Mouse (Mus musculus): ENCODE measurements around the gene Ccdc40.
"Not testable (repeated sequence)": the region's sequence is repeated elsewhere in the genome, so short reads cannot be mapped to it uniquely, and the experiment has no call there.

Ccdc40 gene

DNA sequence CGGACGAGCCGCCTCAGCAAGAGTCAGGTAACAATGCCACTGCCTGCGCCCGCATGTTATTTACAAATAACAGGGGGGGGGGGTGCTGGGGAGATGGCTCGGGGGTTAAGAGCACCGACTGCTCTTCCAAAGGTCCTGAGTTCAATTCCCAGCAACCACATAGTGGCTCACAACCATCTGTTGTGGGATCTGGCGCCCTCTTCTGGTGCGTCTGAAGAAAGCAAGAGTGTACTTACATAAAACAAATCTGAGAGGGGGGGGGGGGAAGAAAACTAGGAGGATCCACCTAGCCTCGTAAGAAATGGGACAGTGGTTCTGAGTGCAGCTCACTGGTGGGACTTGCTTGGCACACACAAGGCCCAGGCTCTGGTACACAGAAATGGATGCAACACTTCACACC, 6.4 kb downstream of the Ccdc40 start:
- in situ Hi-C loops (cut with MboI; ENCODE audit: low sequenced_read_pairs) = no loop called here

GRCm38 (mm10) chr11:119235596-119235995, 7.2 kb downstream of the Ccdc40 start:
- in situ Hi-C loops (cut with MboI; ENCODE audit: low sequenced_read_pairs) = no loop called here

DNA sequence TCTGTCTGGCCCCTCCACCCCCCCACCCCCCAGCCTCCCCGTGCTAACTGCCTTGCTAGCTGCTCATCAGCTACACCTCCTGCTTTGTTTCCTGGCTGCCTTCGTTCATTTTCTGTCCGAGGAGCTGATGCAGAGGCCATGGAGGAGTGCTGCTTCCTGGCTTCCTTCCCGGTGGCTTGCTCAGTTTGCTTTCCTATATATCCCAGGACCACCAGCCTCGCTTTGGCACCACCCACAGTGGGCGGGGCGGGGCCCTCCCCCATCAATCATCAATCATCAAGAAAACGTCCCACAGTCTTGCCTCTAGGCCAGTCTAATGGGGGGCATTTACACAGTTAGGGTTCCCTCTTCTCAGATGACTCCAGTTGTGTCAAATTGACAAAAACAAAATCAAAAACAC, 8.0 kb downstream of the Ccdc40 start:
- in situ Hi-C loops (cut with MboI; ENCODE audit: low sequenced_read_pairs) = no loop called here

DNA sequence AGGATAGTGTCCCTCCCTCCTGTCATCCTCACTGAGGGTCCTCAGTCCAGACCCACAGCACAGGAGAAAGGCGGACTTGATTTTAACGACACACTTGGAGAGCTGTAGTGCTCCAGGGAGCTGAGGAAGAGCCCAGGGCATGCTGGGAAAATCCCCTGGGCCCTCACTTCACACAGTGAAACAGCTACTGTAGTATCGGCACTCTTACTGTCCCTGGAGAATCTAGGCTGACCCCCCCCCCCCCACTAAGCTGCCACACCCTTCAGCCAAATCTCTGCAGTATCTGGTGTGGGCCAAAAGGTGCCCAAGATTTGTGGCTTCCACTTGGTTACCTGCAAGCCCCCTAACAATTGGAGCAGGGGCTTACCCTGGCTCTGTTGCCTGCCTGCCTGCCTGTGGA, 8.6 kb downstream of the Ccdc40 start:
- in situ Hi-C loops (cut with MboI; ENCODE audit: low sequenced_read_pairs) = no loop called here

DNA sequence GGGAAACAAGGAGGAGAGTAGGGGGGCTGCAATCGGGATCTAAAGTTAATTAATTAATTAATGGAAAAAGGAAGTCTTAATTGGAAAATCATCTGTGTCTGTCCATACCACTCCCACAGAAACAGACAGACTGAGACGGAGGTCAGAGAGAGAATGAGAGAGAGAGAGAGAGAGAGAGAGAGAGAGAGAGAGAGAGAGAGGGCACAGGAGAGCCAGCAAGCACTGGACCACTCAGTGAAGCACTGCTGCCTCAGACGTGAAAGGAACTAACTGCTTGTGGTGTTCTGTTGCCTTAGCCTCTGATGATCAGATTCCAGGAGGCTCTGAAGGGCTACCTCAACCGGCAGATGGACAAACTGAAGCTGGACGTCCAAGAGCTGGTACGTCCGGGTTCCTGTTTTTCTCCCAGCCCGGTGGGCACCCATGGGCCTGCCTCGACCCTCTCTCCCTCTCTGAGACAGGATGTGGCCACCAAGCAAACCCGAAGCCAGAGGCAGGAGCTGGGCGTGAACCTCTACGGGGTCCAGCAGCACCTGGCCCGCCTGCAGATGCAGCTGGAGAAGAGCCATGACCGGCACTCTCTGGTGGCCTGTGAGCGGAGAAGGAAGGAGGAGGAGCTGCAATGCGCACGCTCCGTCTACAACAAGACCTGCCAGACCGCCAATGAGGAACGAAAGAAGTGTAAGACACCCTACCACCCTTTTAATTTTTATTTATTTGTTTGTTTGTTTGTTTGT, 9.4 kb downstream of the Ccdc40 start:
- in situ Hi-C loops (cut with MboI; ENCODE audit: low sequenced_read_pairs) = no loop called here

GRCm38 (mm10) chr11:119238305-119238721, 9.9 kb downstream of the Ccdc40 start:
- in situ Hi-C loops (cut with MboI; ENCODE audit: low sequenced_read_pairs) = no loop called here

- in situ Hi-C loops (cut with MboI; ENCODE audit: low sequenced_read_pairs) = no loop called here
These were observed 11.1 kb downstream of the Ccdc40 start for GRCm38 (mm10) chr11:119239480-119239879.

DNA sequence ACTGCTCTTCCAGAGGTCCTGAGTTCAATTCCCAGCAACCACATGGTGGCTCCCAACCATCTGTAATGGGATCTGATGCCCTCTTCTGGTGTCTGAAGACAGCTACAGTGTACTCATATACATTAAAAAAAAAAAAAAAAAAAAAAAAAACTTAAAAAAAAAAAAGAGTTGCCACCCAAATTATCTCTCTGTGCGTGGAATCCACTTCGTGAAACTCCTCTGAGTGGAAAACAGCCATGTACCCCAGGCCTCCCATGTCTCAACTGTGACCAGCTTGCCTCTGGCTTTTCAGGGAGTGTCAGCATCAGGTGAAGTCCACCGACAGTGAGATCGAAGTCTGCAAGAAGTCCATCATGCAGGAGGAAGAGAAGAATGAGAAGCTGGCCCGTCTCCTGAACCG, 17.2 kb downstream of the Ccdc40 start:
- in situ Hi-C loops (cut with MboI; ENCODE audit: low sequenced_read_pairs) = not testable (repeated sequence)

DNA sequence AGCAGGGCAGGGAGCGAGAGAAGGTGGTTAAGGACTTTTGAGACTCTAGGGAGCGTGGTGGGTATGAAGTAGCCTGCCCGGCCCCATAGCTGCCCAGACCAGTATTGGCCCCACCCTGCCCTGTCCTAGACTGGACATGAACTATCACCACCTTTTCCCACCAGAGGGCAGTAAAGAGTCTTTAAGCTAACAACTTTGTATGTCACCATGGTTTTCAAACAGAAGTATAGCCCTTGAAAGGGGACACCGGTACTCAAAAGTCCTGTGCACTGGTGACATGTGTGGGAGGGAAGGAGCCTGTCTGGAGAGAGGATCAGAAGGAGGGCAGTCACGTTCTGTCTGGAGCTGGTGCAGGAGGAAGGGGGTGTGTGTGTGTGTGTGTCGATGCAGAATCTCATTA, 20.6 kb downstream of the Ccdc40 start:
- in situ Hi-C loops (cut with MboI; ENCODE audit: low sequenced_read_pairs) = no loop called here

GRCm38 (mm10) chr11:119250998-119251397, 22.6 kb downstream of the Ccdc40 start:
- in situ Hi-C loops (cut with MboI; ENCODE audit: low sequenced_read_pairs) = no loop called here

DNA sequence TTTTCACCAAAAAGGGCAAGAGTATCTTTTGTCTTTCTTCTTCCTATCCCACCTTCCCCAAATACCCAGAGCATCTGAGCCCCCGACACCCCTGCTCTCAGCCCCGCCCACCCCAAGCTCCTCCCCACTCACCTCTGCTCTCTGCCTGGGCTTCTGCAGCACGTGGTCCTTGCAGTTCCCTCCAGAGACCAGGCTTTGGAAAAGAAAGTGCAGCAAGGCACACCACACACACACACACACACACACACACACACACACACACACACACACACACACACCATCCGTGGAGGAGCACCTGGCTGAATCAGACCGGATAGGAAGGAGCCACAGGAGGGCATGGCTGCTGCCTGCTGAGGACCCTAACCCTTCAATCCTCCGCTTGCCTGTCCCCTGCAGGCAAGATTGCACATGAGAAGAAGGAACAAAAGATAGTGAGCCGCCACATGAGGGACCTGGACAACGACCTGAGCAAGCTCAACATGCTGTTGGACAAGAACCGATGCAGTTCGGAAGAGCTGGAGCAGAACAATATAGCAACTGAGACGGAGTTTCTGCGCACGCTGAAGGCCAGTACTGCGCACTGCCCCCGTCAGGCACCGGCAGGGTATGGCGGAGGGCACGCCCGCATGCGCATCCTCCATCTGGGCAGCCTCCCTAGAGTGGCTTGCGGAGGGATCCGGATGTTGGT, 24.6 kb downstream of the Ccdc40 start:
- in situ Hi-C loops (cut with MboI; ENCODE audit: low sequenced_read_pairs) = no loop called here

GRCm38 (mm10) chr11:119256557-119256956, 28.2 kb downstream of the Ccdc40 start:
- in situ Hi-C loops (cut with MboI; ENCODE audit: low sequenced_read_pairs) = not testable (repeated sequence)

DNA sequence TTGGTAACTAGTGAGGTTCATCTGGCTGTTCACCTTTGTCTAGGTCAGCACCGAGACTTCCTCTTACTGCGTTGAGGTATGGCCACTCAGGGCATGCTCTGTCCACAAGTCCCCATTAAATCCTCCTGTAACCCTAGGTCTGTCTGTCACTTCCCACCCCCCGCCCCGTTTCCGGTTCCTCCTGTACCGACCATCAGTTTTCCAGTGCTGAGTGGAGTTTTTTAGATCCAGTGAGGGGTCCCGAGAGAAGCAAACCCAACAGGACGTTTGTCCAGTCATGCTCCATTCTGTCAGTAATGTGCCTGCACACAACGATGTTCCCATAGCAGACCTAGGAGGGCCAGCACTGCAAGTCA, 29.8 kb downstream of the Ccdc40 start:
- in situ Hi-C loops (cut with MboI; ENCODE audit: low sequenced_read_pairs) = no loop called here

DNA sequence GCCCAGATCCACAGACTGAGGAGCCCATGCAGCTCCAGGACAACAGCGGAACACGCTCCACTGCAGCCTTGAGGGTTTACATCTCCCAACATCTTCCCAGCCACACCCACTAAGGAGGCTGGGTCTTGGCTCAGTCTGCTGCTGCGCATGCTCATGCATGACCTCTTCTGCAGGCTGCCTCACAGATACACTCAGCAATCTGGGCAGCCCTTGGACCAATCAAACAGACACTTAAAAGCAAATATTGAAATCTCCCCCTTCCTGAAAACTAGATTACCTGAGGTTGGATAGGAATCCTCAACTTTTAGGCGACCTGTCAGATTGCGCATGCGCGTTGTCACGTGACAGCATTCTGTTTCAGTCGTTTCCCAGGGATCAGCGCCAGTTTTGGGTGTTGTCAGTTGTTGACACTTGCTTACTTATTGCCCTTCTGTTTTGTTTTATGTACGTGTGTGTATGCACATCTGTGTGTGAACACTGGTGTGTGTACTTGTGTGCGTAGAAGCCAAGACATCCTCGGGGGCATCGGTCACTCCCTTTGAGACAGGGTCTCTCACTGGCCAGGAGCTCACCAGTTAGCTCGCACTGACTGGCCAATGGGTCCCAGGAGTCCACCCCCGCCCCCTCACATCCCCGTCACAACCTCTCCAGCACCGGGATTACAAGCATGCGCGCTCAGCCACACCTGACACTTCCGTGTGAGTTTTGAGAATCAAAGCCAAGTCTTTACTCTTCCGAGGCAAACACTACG, 30.4 kb downstream of the Ccdc40 start:
- in situ Hi-C loops (cut with MboI; ENCODE audit: low sequenced_read_pairs) = no loop called here

DNA sequence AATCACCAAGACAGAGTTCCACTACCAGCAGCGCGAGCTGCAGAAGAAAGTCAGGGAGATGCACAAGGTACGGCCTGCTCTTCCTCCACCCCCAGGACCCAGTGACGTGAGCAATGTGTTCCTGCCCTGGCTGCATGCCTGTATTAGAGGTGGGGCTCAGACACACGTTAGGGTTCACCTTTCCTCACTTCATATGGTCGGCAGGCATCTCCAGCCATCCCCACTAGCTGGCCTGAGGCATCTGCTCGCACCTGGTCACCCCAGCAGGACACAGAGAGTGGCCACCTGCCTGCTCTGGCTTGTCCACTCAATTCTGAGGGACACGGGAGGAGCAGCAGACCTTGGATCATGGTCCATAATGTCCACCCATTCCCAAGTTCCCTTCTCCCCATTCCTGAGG, 31.6 kb downstream of the Ccdc40 start:
- in situ Hi-C loops (cut with MboI; ENCODE audit: low sequenced_read_pairs) = no loop called here

GRCm38 (mm10) chr11:119264413-119264812, 36.0 kb downstream of the Ccdc40 start:
- in situ Hi-C loops (cut with MboI; ENCODE audit: low sequenced_read_pairs) = no loop called here

- in situ Hi-C loops (cut with MboI; ENCODE audit: low sequenced_read_pairs) = no loop called here
These were observed 37.4 kb downstream of the Ccdc40 start for GRCm38 (mm10) chr11:119265811-119266210.

- in situ Hi-C loops (cut with MboI; ENCODE audit: low sequenced_read_pairs) = no loop called here
These were observed 38.9 kb downstream of the Ccdc40 start for GRCm38 (mm10) chr11:119267241-119267674.

GRCm38 (mm10) chr11:119267768-119268556, 39.6 kb downstream of the Ccdc40 start, which contains the start of gene Gaa:
TSS of gene Gaa (plus strand) at chr11:119267887.
- in situ Hi-C loops (cut with MboI; ENCODE audit: low sequenced_read_pairs) = no loop called here

DNA sequence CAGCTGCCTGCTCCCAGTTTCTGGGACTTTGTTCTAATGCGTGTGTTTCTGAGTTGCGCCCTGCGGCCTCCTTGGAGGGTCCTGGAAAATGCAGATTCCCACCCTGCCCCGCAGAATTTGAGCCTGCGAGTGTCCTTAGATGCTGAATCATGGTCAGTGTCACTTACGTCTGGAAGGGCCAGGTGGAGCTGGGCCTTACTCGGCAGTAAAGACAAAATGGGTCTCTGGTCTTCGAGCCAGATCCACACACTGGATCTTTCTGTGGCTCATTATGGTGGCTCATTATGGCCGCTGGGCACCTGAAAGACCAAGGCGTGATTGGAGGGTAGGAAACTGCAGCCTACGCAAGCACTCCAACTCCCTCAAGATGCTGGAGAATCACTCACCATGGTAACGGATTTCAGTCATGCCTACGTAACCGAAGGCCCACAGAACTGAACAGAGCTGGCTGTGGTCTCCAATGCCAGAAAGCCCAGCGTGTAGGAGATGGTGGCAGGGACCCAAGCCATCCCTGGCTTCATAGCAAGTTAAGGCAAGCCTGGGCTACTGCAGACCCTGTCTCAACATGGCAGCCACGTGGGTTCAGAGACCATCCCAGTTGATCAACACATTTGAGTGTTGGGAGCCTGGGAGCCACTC, 40.3 kb downstream of the Ccdc40 start:
- in situ Hi-C loops (cut with MboI; ENCODE audit: low sequenced_read_pairs) = no loop called here

Data from CH12F3 (cell line).